Mouse (Mus musculus) CH12.LX (cell line): Measurements from ENCODE around the gene Nphp4. TPM values are rescaled to one million over a fixed set of nuclear protein-coding genes. Genes with fewer than 3 reads are reported as not detected.

Source experiments
- DNase-seq: peaks from one replicate; pipeline ENCODE4 v3.0.0-alpha.2; 2013; ENCODE audit errors: extremely low read depth
- H3K27ac ChIP-seq: 2 replicates; pipeline ENCODE4 v1.5.1; 2012; ENCODE audit warnings: low read depth, mild to moderate bottlenecking, control low read depth, moderate library complexity; ENCODE audit not compliant: insufficient read depth
- H3K27me3 ChIP-seq: replicated peaks from 2 replicates; pipeline ENCODE3; 2012; ENCODE audit warnings: inconsistent platforms
- H3K36me3 ChIP-seq, 2 experiments: replicated peaks in 1 of 2; 2 replicates each; pipeline versions ENCODE3 to v1.6.1; 2012; ENCODE audit warnings: inconsistent platforms in 1 of 2, low read length in 1 of 2, mild to moderate bottlenecking in 1 of 2, mixed read lengths in 1 of 2, moderate library complexity in 1 of 2; ENCODE audit not compliant: control insufficient read depth in 1 of 2, insufficient read depth in 1 of 2
- H3K4me1 ChIP-seq, 2 experiments: 2 replicates each; pipeline ENCODE4 v1.6.1; 2012; ENCODE audit warnings: inconsistent platforms in 1 of 2, moderate library complexity in 1 of 2; ENCODE audit not compliant: insufficient read depth in 2 of 2, control insufficient read depth in 1 of 2
- H3K4me2 ChIP-seq: 2 replicates; pipeline ENCODE4 v1.6.1; 2012; ENCODE audit warnings: low read depth, mild to moderate bottlenecking, control low read depth; ENCODE audit not compliant: poor library complexity, insufficient read depth, severe bottlenecking
- H3K4me3 ChIP-seq, 3 experiments: fragments of 150-350 bp in 1 of 3; sonication (generic) in 1 of 3; replicated peaks in 1 of 3; 2 replicates each; pipeline versions ENCODE3 to v1.5.1; 2011 to 2012; ENCODE audit warnings: low read depth in 2 of 3, low read length in 2 of 3, mild to moderate bottlenecking in 2 of 3, moderate library complexity in 2 of 3, control low read depth in 1 of 3, improper control_type of control experiment in 1 of 3, inconsistent platforms in 1 of 3, mixed read lengths in 1 of 3; ENCODE audit not compliant: poor library complexity in 1 of 3
- H3K79me2 ChIP-seq: replicated peaks from 2 replicates; pipeline ENCODE4 v1.6.1; 2012; ENCODE audit warnings: mild to moderate bottlenecking, moderate library complexity; ENCODE audit not compliant: control insufficient read depth, poor library complexity, insufficient read depth, severe bottlenecking; ENCODE audit errors: extremely low read depth
- H3K9ac ChIP-seq: 2 replicates; pipeline ENCODE4 v1.6.1; 2012; ENCODE audit warnings: low read depth, mild to moderate bottlenecking, control low read depth, moderate library complexity; ENCODE audit not compliant: insufficient read depth
- H3K9me3 ChIP-seq: replicated peaks from 2 replicates; pipeline ENCODE3; 2012; ENCODE audit warnings: low read length, inconsistent platforms, mixed read lengths
- CTCF ChIP-seq, 2 experiments: IDR thresholded peaks in 1 of 2; conservative IDR thresholded peaks in 1 of 2; 2 replicates each; pipeline ENCODE4 v1.5.1; 2011 to 2012; ENCODE audit warnings: low read depth in 2 of 2, low read length in 2 of 2, improper control_type of control experiment in 1 of 2, inconsistent platforms in 1 of 2, mild to moderate bottlenecking in 1 of 2, moderate library complexity in 1 of 2
- IRF4 ChIP-seq: IDR thresholded peaks from 2 replicates; pipeline ENCODE4 v1.6.1; 2014; ENCODE audit warnings: low read depth, mild to moderate bottlenecking, inconsistent platforms, low read length, improper control_type of control experiment
- JUN ChIP-seq: IDR thresholded peaks from 2 replicates; pipeline ENCODE4 v1.6.1; 2011; ENCODE audit warnings: low read depth, mild to moderate bottlenecking, low read length, improper control_type of control experiment, moderate library complexity; ENCODE audit not compliant: insufficient read depth
- KAT2A ChIP-seq: IDR thresholded peaks from 2 replicates; pipeline ENCODE4 v1.6.1; 2012; ENCODE audit warnings: low read length, improper control_type of control experiment, inconsistent platforms; ENCODE audit not compliant: insufficient replicate concordance
- MEF2A ChIP-seq: IDR thresholded peaks from 2 replicates; pipeline ENCODE4 v1.6.1; 2014; ENCODE audit warnings: low read depth, mild to moderate bottlenecking, inconsistent platforms, low read length, improper control_type of control experiment, borderline replicate concordance
- NELFE ChIP-seq: IDR thresholded peaks from 2 replicates; pipeline ENCODE4 v1.6.1; 2011; ENCODE audit warnings: low read depth, low read length, improper control_type of control experiment
- POLR2A ChIP-seq: IDR thresholded peaks from 2 replicates; pipeline ENCODE4 v1.6.1; 2011; ENCODE audit warnings: low read depth, mild to moderate bottlenecking, improper control_type of control experiment, low read length
- POLR2AphosphoS2 ChIP-seq: IDR thresholded peaks from 2 replicates; pipeline ENCODE4 v1.6.1; 2011; ENCODE audit warnings: low read depth, low read length, improper control_type of control experiment
- RCOR1 ChIP-seq: conservative IDR thresholded peaks from 2 replicates; pipeline ENCODE4 v1.6.1; 2012; ENCODE audit warnings: low read depth, mild to moderate bottlenecking, inconsistent platforms, low read length, improper control_type of control experiment
- TCF12 ChIP-seq: IDR thresholded peaks from 2 replicates; pipeline ENCODE4 v1.6.1; 2014; ENCODE audit warnings: low read depth, mild to moderate bottlenecking, inconsistent platforms, low read length, improper control_type of control experiment
- USF1 ChIP-seq: IDR thresholded peaks from 2 replicates; pipeline ENCODE4 v1.6.1; 2014; ENCODE audit warnings: low read depth, mild to moderate bottlenecking, inconsistent platforms, low read length, improper control_type of control experiment
- USF2 ChIP-seq: conservative IDR thresholded peaks from 2 replicates; pipeline ENCODE4 v1.6.1; 2011; ENCODE audit warnings: low read depth, low read length, improper control_type of control experiment
- ZKSCAN1 ChIP-seq: IDR thresholded peaks from 2 replicates; pipeline ENCODE4 v1.6.1; 2012; ENCODE audit warnings: low read depth, inconsistent platforms, low read length, improper control_type of control experiment, borderline replicate concordance
- ZMIZ1 ChIP-seq: IDR thresholded peaks from 2 replicates; pipeline ENCODE4 v1.6.1; 2012; ENCODE audit warnings: low read depth, mild to moderate bottlenecking, inconsistent platforms, low read length, improper control_type of control experiment
- dilution Hi-C: fragments of 300-500 bp; cut with MboI; formaldehyde crosslinking; loops from 2 replicates; pipeline ENCODE4 v1.14.3; 2020; ENCODE audit warnings: low sequenced_read_pairs; ENCODE audit not compliant: extremely low pct_unique_long_range_greater_than_20kb, extremely low pct_ligation_motif_present
- in situ Hi-C: fragments of 300-500 bp; cut with MboI; formaldehyde crosslinking; loops from 3 replicates; pipeline ENCODE4 v1.14.3; 2019; ENCODE audit warnings: low sequenced_read_pairs, low pct_ligation_motif_present, low pct_unique_long_range_greater_than_20kb, mixed read lengths
- polyA plus RNA-seq: library from polyadenylated mRNA; unstranded; fragments of >175 nt; gene quantifications from 2 replicates; pipeline ENCODE4 v1.2.1, GENCODE M21; 2012; ENCODE audit warnings: low read depth; ENCODE audit not compliant: insufficient read length
- total RNA-seq, 2 experiments: library from RNA; depleted of rRNA; stranded (reverse); fragments of 300-350 nt in 1 of 2; fragments of >200 nt in 1 of 2; gene quantifications; 2 replicates each; pipeline ENCODE4 v1.2.3; 2012 to 2014

Gene Nphp4
- total and polyA plus RNA-seq, 3 experiments, result 0.09 to 0.68 TPM; not detected in 1

- H3K9me3 ChIP-seq, result peaks cover 93% of the 10 kb centered on the region
- H3K27me3 ChIP-seq, result no peaks in the 10 kb centered on the region
- no peaks in the 10 kb centered on the region for H3K36me3 ChIP-seq
- TF ChIP-seq JUN, result no peak
- TF ChIP-seq MEF2A, result no peak
- no peak for TF ChIP-seq ZMIZ1
- TF ChIP-seq USF1, result no peak
- TF ChIP-seq RCOR1, result no peak
- TF ChIP-seq TCF12, result no peak
- TF ChIP-seq ZKSCAN1, result no peak
- no peak for TF ChIP-seq NELFE
- no peak for TF ChIP-seq CTCF (conservative IDR thresholded peaks at IDR 0.05 in 1 of 2, IDR thresholded peaks at IDR 0.05 in 1 of 2; ENCODE audit: low read depth in 2 of 2, low read length in 2 of 2)
- no peak for TF ChIP-seq POLR2AphosphoS2
- TF ChIP-seq POLR2A, result no peak
- TF ChIP-seq IRF4, result no peak
- no peak for TF ChIP-seq USF2
- no peaks in the 10 kb centered on the region for H3K4me1 ChIP-seq
- H3K4me3 ChIP-seq, result no peak overlapping the region
- no peaks in the 10 kb centered on the region for H3K79me2 ChIP-seq
- in situ Hi-C loops, result no loop called here
- dilution Hi-C loops, result no loop called here
- H3K9ac ChIP-seq, result no peak overlapping the region
- no peak overlapping the region for H3K27ac ChIP-seq
- H3K4me2 ChIP-seq, result no peak overlapping the region
- DNase-seq, result no peak
These were observed 71.6 kb downstream of the Nphp4 start for GRCm38 (mm10) chr4:152547886-152548663.

- Histone ChIP-seq H3K9ac (no peak overlapping the region), H3K4me3 (no peak overlapping the region), H3K36me3 (no peaks in the 10 kb centered on the region), H3K27ac (no peak overlapping the region), H3K27me3 (no peaks in the 10 kb centered on the region), H3K4me2 (no peak overlapping the region), H3K79me2 (no peaks in the 10 kb centered on the region), H3K4me1 (no peaks in the 10 kb centered on the region), H3K9me3 (peaks cover 95% of the 10 kb centered on the region)
- TF ChIP-seq KAT2A, result no peak
- in situ Hi-C loops (no loop called here), dilution Hi-C loops (no loop called here)
- DNase-seq, result no peak
These were observed 73.1 kb downstream of the Nphp4 start for GRCm38 (mm10) chr4:152549507-152550202.
